Mouse (Mus musculus): ENCODE data around the gene Hs1bp3. TPM values are rescaled to one million over a fixed set of nuclear protein-coding genes. Genes with fewer than 3 reads are reported as not detected.

The Hs1bp3 gene
- polyA plus RNA-seq, 1 experiment from 2014 or later: 7.2 TPM

- DNase-seq (ENCODE audit: low spot score, missing footprints): no peak
- Histone ChIP-seq H3K9ac (ENCODE audit: low read length) (no peak overlapping the region), H3K27me3 (ENCODE audit: control insufficient read depth, insufficient read depth, low read length) (0 out of 2 replicates have a peak, but pooled peaks cover 2% of the 10 kb centered on the region), H3K4me3 (ENCODE audit: low read depth, low read length) (no peak overlapping the region), H3K9me3 (ENCODE audit: control insufficient read depth, low read length) (no peaks in the 10 kb centered on the region), H3K4me2 (no peak overlapping the region), H3K27ac (ENCODE audit: low read depth, low read length) (no peak overlapping the region), H3K4me1 (ENCODE audit: control insufficient read depth, insufficient read depth, low read length) (peaks cover 4% of the 10 kb centered on the region; the same call in 1 of the 2 replicates), H3K36me3 (ENCODE audit: control insufficient read depth, insufficient read depth, low read length) (no peaks in the 10 kb centered on the region)
- 83% methylated on average over 8 of the region's 8 CpGs for WGBS
- ATAC-seq (ENCODE audit: low FRiP score): no peak
Measured at GRCm38 (mm10) chr12:8289499-8289898, 23.7 kb upstream of the Hs1bp3 start.

DNA sequence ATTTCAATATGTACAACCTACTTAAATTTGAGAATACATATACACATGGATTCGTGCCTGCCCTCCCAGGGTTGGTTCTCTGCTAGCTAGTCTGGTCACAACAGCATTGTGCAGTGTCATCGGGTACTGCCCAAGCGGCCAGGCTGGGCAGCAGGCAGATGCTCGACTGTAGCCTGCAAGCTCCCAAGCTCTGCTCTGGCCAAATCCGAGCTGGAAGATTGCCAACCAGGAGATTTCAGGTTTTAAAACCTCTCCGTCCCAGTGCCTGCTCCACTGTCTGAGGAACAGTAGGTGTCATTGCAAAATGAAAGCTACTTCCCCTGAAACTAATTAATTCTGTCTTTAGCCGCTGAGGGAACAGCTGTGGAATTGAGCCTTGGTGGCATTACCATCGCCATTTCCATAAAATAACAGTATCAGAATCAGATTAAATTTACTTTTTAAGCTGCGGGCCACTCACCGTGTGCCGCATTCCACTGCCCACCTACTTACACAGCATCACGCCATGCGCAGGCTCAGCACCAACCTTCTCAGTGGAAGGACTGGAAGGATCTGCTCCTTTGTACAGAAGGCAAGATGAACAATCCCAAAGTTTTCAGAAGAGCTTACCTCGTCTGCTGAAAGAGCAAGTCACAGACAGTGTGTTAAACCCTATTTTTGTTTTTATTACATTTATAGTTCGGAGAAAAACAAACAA is 21.9 kb upstream of the Hs1bp3 start:
- 63% methylated on average over 15 of the region's 15 CpGs for WGBS
- Histone ChIP-seq H3K4me2 (no peak overlapping the region), H3K27ac (ENCODE audit: low read depth, low read length) (0 out of 2 replicates have a peak overlapping the region, but pooled peaks have one; percentile 20), H3K4me1 (ENCODE audit: control insufficient read depth, insufficient read depth, low read length) (peaks cover 4% of the 10 kb centered on the region; the same call in 1 of the 2 replicates), H3K4me3 (ENCODE audit: low read depth, low read length) (no peak overlapping the region), H3K27me3 (ENCODE audit: control insufficient read depth, insufficient read depth, low read length) (peaks cover 11% of the 10 kb centered on the region), H3K36me3 (ENCODE audit: control insufficient read depth, insufficient read depth, low read length) (no peaks in the 10 kb centered on the region), H3K9me3 (ENCODE audit: control insufficient read depth, low read length) (no peaks in the 10 kb centered on the region), H3K9ac (ENCODE audit: low read length) (no peak overlapping the region)
- peak; percentile 52 for ATAC-seq (ENCODE audit: low FRiP score)
- no peak for DNase-seq (ENCODE audit: low spot score, missing footprints)

- H3K9ac ChIP-seq (ENCODE audit: low read length): no peak overlapping the region
- ATAC-seq (ENCODE audit: low FRiP score): no peak
- H3K4me2 ChIP-seq: no peak overlapping the region
- no peaks in the 10 kb centered on the region for H3K9me3 ChIP-seq (ENCODE audit: control insufficient read depth, low read length)
- DNase-seq (ENCODE audit: low spot score, missing footprints): no peak
- H3K4me1 ChIP-seq (ENCODE audit: control insufficient read depth, insufficient read depth, low read length): peaks cover 13% of the 10 kb centered on the region; the same call in 1 of the 2 replicates
- no peaks in the 10 kb centered on the region for H3K36me3 ChIP-seq (ENCODE audit: control insufficient read depth, insufficient read depth, low read length)
- WGBS: 64% methylated on average over 6 of the region's 6 CpGs
- H3K27ac ChIP-seq (ENCODE audit: low read depth, low read length): no peak overlapping the region
- peaks cover 51% of the 10 kb centered on the region for H3K27me3 ChIP-seq (ENCODE audit: control insufficient read depth, insufficient read depth, low read length)
- H3K4me3 ChIP-seq (ENCODE audit: low read depth, low read length): no peak overlapping the region
Measured at GRCm38 (mm10) chr12:8295307-8295913, 17.8 kb upstream of the Hs1bp3 start.

- Histone ChIP-seq H3K9me3 (ENCODE audit: control insufficient read depth, low read length) (no peaks in the 10 kb centered on the region), H3K4me2 (no peak overlapping the region), H3K4me3 (ENCODE audit: low read depth, low read length) (no peak overlapping the region), H3K36me3 (ENCODE audit: control insufficient read depth, insufficient read depth, low read length) (no peaks in the 10 kb centered on the region), H3K9ac (ENCODE audit: low read length) (no peak overlapping the region), H3K27me3 (ENCODE audit: control insufficient read depth, insufficient read depth, low read length) (peaks cover 58% of the 10 kb centered on the region), H3K27ac (ENCODE audit: low read depth, low read length) (no peak overlapping the region), H3K4me1 (ENCODE audit: control insufficient read depth, insufficient read depth, low read length) (peaks cover 12% of the 10 kb centered on the region; the same call in 1 of the 2 replicates)
- ATAC-seq (ENCODE audit: low FRiP score): no peak
- no peak for DNase-seq (ENCODE audit: low spot score, missing footprints)
- 87% methylated on average over 2 of the region's 2 CpGs for WGBS
Measured at GRCm38 (mm10) chr12:8296154-8296553, 17.1 kb upstream of the Hs1bp3 start.

- DNase-seq (ENCODE audit: low spot score, missing footprints) (peak; percentile 92), ATAC-seq (ENCODE audit: low FRiP score) (no peak)
- no peaks in the 10 kb centered on the region for H3K9me3 ChIP-seq (ENCODE audit: control insufficient read depth, low read length)
- H3K27me3 ChIP-seq (ENCODE audit: control insufficient read depth, insufficient read depth, low read length): peaks cover 74% of the 10 kb centered on the region
- no peaks in the 10 kb centered on the region for H3K36me3 ChIP-seq (ENCODE audit: control insufficient read depth, insufficient read depth, low read length)
- WGBS: 5% methylated on average over 34 of the region's 34 CpGs
- H3K9ac ChIP-seq (ENCODE audit: low read length): peak overlapping the region; percentile 33; the same call in 1 of the 2 replicates
- H3K4me1 ChIP-seq (ENCODE audit: control insufficient read depth, insufficient read depth, low read length): peaks cover 16% of the 10 kb centered on the region
- peak overlapping the region; percentile 31 for H3K4me3 ChIP-seq (ENCODE audit: low read depth, low read length)
- H3K4me2 ChIP-seq: peak overlapping the region; percentile 49
- H3K27ac ChIP-seq (ENCODE audit: low read depth, low read length): no peak overlapping the region
Measured at GRCm38 (mm10) chr12:8297586-8298214, 15.5 kb upstream of the Hs1bp3 start.

DNA sequence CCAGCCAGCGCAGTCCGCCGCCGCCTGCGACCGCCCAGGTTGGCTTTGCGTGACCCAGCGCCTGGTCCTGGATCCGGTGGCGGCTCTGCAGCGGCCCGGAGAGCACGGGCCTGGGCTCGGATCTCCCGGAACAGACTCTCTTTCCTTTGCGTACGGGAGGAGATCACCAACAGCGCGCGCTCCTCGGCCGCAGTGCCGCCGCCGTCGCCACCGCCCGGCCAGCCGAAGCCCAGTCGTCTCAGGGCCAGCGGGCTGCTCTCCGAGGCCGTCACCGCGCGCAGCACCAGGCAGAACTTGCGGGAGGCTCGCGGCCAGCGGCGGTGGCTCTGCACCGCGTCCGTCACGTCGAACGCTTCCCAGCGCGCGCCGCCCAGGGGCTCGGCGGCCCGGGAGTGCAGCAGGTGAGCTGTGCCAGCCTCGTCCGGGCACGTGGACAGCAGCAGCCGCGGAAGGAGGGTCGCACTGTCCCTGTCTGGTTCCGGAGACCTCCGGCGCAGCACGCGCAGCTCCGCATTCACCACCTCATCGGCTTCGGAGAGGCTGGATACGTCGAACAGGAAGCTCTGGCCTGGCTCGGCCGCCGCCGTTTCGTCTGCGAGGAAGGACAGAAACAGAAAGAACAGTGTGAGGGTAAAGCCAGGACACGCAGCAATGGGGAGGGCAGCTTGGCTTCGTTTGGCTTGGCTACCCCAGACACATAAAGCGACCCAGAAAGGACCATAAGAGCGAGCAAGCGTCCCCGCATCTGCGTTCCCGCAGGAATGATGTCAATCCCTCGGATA is 14.7 kb upstream of the Hs1bp3 start:
- ATAC-seq (ENCODE audit: low FRiP score): peak; percentile 17
- Histone ChIP-seq H3K36me3 (ENCODE audit: control insufficient read depth, insufficient read depth, low read length) (no peaks in the 10 kb centered on the region), H3K27me3 (ENCODE audit: control insufficient read depth, insufficient read depth, low read length) (peaks cover 80% of the 10 kb centered on the region), H3K4me2 (peak overlapping the region; percentile 49), H3K4me1 (ENCODE audit: control insufficient read depth, insufficient read depth, low read length) (peaks cover 16% of the 10 kb centered on the region), H3K4me3 (ENCODE audit: low read depth, low read length) (peak overlapping the region; percentile 31), H3K9ac (ENCODE audit: low read length) (peak overlapping the region; percentile 33; the same call in 1 of the 2 replicates), H3K9me3 (ENCODE audit: control insufficient read depth, low read length) (no peaks in the 10 kb centered on the region), H3K27ac (ENCODE audit: low read depth, low read length) (no peak overlapping the region)
- DNase-seq (ENCODE audit: low spot score, missing footprints): peak; percentile 95
- WGBS: under 1% methylated on average over 82 of the region's 85 CpGs

DNA sequence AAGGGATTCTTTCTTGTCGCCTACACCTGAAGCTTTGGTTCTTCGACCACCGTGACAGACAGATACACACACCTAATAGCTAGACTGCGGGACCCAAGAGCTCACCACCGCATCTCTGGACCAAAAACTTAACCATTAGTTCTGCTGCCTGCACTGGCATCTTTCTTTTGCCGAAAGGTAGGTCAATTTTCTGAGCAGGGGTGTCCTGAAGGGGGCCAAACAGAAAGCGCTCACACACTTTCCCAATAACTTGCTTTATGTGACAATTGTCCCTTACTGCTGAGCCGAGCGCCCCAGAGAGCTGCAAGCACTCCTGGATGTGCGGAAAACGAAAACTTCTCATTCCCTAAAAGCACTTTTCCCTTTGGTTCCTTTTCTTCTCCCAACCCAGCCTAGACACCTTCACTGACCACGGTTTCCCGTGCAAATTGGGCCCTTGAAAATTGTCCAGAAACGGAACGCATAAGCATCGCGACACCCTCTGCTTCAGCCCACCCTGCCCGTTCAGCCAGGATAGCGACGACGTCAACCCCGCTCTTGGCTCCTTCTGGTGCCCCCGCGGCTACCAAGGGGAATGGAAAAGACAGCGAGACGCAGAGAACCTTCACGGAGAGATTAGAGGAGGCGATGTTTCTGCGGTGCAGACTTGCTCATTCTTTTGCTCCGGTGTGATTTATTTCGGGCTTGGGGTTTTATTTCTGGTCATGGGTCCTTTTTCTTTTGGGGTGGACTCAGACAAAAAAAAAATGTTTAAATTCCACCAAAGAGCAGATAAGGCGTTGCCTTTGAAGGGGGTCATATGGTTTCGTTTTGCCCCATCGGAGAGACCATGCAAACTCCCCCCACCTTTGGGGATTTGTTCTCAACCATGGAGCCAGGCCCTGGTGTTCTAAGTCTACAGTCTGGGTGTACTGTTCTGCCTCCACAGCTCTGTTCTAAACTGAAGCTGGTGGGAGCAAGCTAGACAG is 13.8 kb upstream of the Hs1bp3 start:
- Histone ChIP-seq H3K4me2 (0 out of 2 replicates have a peak overlapping the region, but pooled peaks have one; percentile 4), H3K4me3 (ENCODE audit: low read depth, low read length) (no peak overlapping the region; the same call in 1 of the 2 replicates), H3K9ac (ENCODE audit: low read length) (peak overlapping the region; percentile 5; the same call in 1 of the 2 replicates), H3K27me3 (ENCODE audit: control insufficient read depth, insufficient read depth, low read length) (peaks cover 88% of the 10 kb centered on the region), H3K9me3 (ENCODE audit: control insufficient read depth, low read length) (no peaks in the 10 kb centered on the region), H3K36me3 (ENCODE audit: control insufficient read depth, insufficient read depth, low read length) (no peaks in the 10 kb centered on the region), H3K4me1 (ENCODE audit: control insufficient read depth, insufficient read depth, low read length) (peaks cover 16% of the 10 kb centered on the region), H3K27ac (ENCODE audit: low read depth, low read length) (no peak overlapping the region)
- WGBS: 3% methylated on average over 34 of the region's 34 CpGs
- ATAC-seq (ENCODE audit: low FRiP score) (no peak), DNase-seq (ENCODE audit: low spot score, missing footprints) (peak; percentile 95)

DNA sequence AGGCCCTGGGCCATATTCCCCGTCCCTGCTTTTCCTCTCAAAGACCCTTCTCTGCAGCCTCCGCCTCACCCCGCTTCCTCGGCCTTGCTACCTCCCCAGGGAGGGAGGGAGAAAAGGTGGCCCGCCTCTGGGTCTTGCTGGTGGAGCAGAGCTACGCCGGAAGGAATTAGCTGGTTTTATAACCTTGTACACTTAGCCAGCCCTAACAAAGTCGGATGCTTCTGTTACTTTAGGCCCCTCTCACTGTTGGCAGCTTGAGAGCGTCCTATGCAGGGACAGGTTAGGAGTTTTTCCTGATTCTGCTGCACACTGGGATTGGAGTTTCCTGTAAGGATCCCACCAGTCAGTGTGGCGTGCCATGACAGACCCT is 13.1 kb upstream of the Hs1bp3 start:
- 0 out of 2 replicates have a peak overlapping the region, but pooled peaks have one; percentile 4 for H3K4me2 ChIP-seq
- peaks cover 16% of the 10 kb centered on the region for H3K4me1 ChIP-seq (ENCODE audit: control insufficient read depth, insufficient read depth, low read length)
- ATAC-seq (ENCODE audit: low FRiP score) (no peak), DNase-seq (ENCODE audit: low spot score, missing footprints) (peak; percentile 95)
- WGBS: 8% methylated on average over 10 of the region's 10 CpGs
- no peak overlapping the region for H3K27ac ChIP-seq (ENCODE audit: low read depth, low read length)
- H3K9me3 ChIP-seq (ENCODE audit: control insufficient read depth, low read length): no peaks in the 10 kb centered on the region
- H3K27me3 ChIP-seq (ENCODE audit: control insufficient read depth, insufficient read depth, low read length): peaks cover 90% of the 10 kb centered on the region
- H3K9ac ChIP-seq (ENCODE audit: low read length): peak overlapping the region; percentile 5; the same call in 1 of the 2 replicates
- no peaks in the 10 kb centered on the region for H3K36me3 ChIP-seq (ENCODE audit: control insufficient read depth, insufficient read depth, low read length)
- H3K4me3 ChIP-seq (ENCODE audit: low read depth, low read length): no peak overlapping the region; the same call in 1 of the 2 replicates

Data from midbrain, embryonic 11.5 days (tissue).